Mouse (Mus musculus) small intestine, adult 2 months (tissue): ENCODE results near the gene Tmem51.

ENCODE experiments used
- CTCF ChIP-seq: fragments of 200-500 bp; IDR thresholded peaks from 2 replicates; pipeline ENCODE4 v1.5.1; 2012; ENCODE audit warnings: low read depth, mild to moderate bottlenecking, control low read depth, inconsistent platforms, low read length, moderate library complexity, mixed read lengths; ENCODE audit not compliant: insufficient replicate concordance, insufficient read length; ENCODE audit errors: extremely low read depth
- POLR2A ChIP-seq: fragments of 200-500 bp; IDR thresholded peaks from 2 replicates; pipeline ENCODE4 v1.6.1; 2012; ENCODE audit warnings: low read depth, mild to moderate bottlenecking, control low read depth, inconsistent platforms, low read length, moderate library complexity

DNA sequence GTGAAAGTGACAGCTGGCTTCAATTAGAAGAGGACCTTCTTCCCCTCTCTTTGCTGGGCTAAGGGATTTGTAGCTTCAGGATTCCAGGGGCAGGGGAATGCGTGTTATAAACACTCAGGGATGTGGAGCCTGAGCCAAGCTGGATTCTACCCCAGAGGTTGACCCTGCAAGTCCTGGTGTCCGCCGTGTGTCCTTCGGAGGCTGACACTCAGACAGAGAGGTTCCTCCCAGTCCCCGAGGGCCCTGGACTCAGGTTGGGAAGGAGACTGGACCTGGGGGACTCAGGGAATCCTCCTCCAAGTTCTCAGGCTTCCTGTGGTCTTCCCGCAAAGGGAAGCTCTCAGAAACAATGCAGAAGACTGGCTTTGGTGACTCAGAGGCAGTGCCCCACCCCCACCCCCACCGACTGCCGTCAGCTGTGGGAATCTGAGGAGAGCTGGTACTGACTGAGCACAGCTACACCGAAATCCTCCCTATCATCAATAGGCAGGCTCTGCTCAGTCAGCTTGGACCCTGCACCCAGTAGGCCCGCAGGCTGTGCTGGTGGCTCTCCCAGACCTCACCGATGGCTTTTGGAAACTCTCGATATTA lies 19.1 kb upstream of the Tmem51 start:
- TF ChIP-seq POLR2A (no peak), CTCF (no peak)
